Mouse (Mus musculus) liver, adult 2 months (tissue): Measurements from ENCODE around the gene Cttn. TPM values are rescaled to one million over a fixed set of nuclear protein-coding genes. Genes with fewer than 3 reads are reported as not detected.

Source experiments
- DNase-seq: peaks from one replicate; pipeline ENCODE4 v3.0.0-alpha.2; 2011; ENCODE audit warnings: low read depth, low spot score; ENCODE audit errors: extremely low read depth
- H3K27ac ChIP-seq: fragments of 200-500 bp; replicated peaks from 2 replicates; pipeline ENCODE4 v1.5.1; 2012; ENCODE audit warnings: low read depth, mild to moderate bottlenecking, control low read depth, inconsistent platforms, low read length; ENCODE audit not compliant: insufficient read depth
- H3K27me3 ChIP-seq: fragments of 200-500 bp; 2 replicates; pipeline ENCODE4 v1.6.1; 2012; ENCODE audit warnings: mild to moderate bottlenecking, moderate library complexity, low read length, inconsistent platforms; ENCODE audit not compliant: control insufficient read depth, insufficient read depth
- H3K36me3 ChIP-seq: fragments of 200-500 bp; 2 replicates; pipeline ENCODE4 v1.6.1; 2012; ENCODE audit warnings: low read length, inconsistent platforms; ENCODE audit not compliant: control insufficient read depth, insufficient read depth
- H3K4me1 ChIP-seq: fragments of 200-500 bp; 2 replicates; pipeline ENCODE4 v1.6.1; 2011; ENCODE audit warnings: low read length; ENCODE audit not compliant: control insufficient read depth, insufficient read depth
- H3K4me3 ChIP-seq: fragments of 200-500 bp; 2 replicates; pipeline ENCODE4 v1.5.1; 2011; ENCODE audit warnings: low read depth, mild to moderate bottlenecking, control low read depth, low read length, moderate library complexity; ENCODE audit not compliant: insufficient read depth
- H3K79me2 ChIP-seq: fragments of 200-500 bp; 2 replicates; pipeline ENCODE4 v1.6.1; 2012; ENCODE audit warnings: inconsistent platforms, mild to moderate bottlenecking, low read length, moderate library complexity; ENCODE audit not compliant: control insufficient read depth, insufficient read depth
- H3K9ac ChIP-seq: fragments of 200-500 bp; 2 replicates; pipeline ENCODE4 v1.6.1; 2012; ENCODE audit warnings: low read depth, mild to moderate bottlenecking, control low read depth, inconsistent platforms, low read length
- CTCF ChIP-seq: fragments of 200-500 bp; IDR thresholded peaks from 2 replicates; pipeline ENCODE4 v1.5.1; 2011; ENCODE audit warnings: low read depth, low read length, control low read depth
- POLR2A ChIP-seq: fragments of 200-500 bp; IDR thresholded peaks from 2 replicates; pipeline ENCODE4 v1.6.1; 2011; ENCODE audit warnings: low read length, control low read depth; ENCODE audit not compliant: insufficient read depth; ENCODE audit errors: extremely low read depth
- WGBS: fragments of 180-500 bp; shearing (Covaris S2); methylation state at CpG from one replicate; pipeline ENCODE4 v1.1.7; 2018; 5-methylcytosine and 5-hydroxymethylcytosine counted together
- polyA plus RNA-seq: library from polyadenylated mRNA; depleted of rRNA; stranded (reverse); fragments of >200 nt; gene quantifications from 2 replicates; pipeline ENCODE4 v1.2.3, GENCODE M21; 2012
- total RNA-seq: library from RNA; depleted of rRNA; stranded (reverse); fragments of >200 nt; gene quantifications from 2 replicates; pipeline ENCODE4 v1.2.3, GENCODE M21; 2014

Cttn gene
- total and polyA plus RNA-seq, 2 experiments = 26.6 to 36.1 TPM

DNA sequence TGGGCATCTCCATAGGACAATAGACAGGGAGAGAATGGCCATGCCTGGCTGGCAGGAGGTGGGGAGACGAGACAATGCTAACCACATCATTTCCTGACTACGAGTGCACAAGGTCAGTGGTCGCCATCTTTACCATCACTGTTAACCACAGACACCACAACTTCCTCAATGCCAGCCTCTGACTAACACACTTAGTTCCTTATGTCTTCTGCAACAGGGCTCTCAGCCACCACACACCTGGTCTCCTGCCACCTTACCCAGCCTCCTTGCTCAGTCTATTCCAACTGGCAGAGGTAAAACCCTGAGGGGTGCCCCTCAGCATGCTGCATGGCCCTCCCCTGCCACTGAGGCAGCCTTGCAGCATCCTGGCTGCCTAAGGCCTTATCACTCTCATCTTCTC lies 23.7 kb downstream of the Cttn start:
- no peak overlapping the region for H3K27ac ChIP-seq
- H3K36me3 ChIP-seq = peaks cover 5% of the 10 kb centered on the region
- no peaks in the 10 kb centered on the region for H3K27me3 ChIP-seq
- no peak for DNase-seq
- no peak overlapping the region for H3K4me3 ChIP-seq
- peaks cover 2% of the 10 kb centered on the region; the same call in 1 of the 2 replicates for H3K4me1 ChIP-seq
- H3K79me2 ChIP-seq = no peaks in the 10 kb centered on the region
- WGBS = 82% methylated on average over 3 of the region's 3 CpGs
- H3K9ac ChIP-seq = no peak overlapping the region
- TF ChIP-seq POLR2A (no peak), CTCF (no peak)

DNA sequence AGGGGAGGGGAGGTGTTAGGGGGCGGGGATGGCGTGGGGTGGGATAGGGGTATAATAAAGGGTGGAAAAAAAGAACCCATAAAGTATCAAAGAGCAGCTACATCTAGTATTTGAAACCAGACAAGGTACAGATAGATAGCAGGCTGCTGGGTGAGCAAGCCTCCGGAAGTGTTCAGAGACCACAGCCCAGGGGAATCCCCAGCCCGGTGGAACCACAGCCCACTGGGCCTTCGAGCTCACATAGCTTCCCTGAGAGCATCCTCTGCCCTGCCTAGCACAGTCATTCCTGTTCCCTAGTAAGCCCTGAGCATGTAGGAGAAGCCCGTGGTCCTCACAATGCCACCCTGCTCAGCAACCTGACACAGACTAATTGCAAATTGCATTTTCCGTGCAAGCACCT lies 26.0 kb downstream of the Cttn start:
- Histone ChIP-seq H3K27ac (no peak overlapping the region), H3K27me3 (no peaks in the 10 kb centered on the region), H3K4me1 (no peaks in the 10 kb centered on the region), H3K4me3 (no peak overlapping the region), H3K79me2 (no peaks in the 10 kb centered on the region), H3K9ac (no peak overlapping the region), H3K36me3 (peaks cover 8% of the 10 kb centered on the region)
- no peak for TF ChIP-seq CTCF
- TF ChIP-seq POLR2A = no peak
- WGBS = 93% methylated on average over 7 of the region's 7 CpGs
- DNase-seq = no peak

- Histone ChIP-seq H3K4me1 (no peaks in the 10 kb centered on the region), H3K36me3 (peaks cover 21% of the 10 kb centered on the region; the same call in 1 of the 2 replicates), H3K79me2 (no peaks in the 10 kb centered on the region), H3K27me3 (no peaks in the 10 kb centered on the region), H3K4me3 (no peak overlapping the region), H3K27ac (no peak overlapping the region), H3K9ac (no peak overlapping the region)
- no peak for TF ChIP-seq CTCF
- TF ChIP-seq POLR2A = no peak
- DNase-seq = no peak
- over 99% methylated on average over 4 of the region's 4 CpGs for WGBS
Measured at GRCm38 (mm10) chr7:144441976-144442375, 28.8 kb downstream of the Cttn start.

GRCm38 (mm10) chr7:144441466-144441865 lies 29.3 kb downstream of the Cttn start:
- Histone ChIP-seq H3K4me3 (no peak overlapping the region), H3K4me1 (no peaks in the 10 kb centered on the region), H3K36me3 (peaks cover 21% of the 10 kb centered on the region; the same call in 1 of the 2 replicates), H3K9ac (no peak overlapping the region), H3K27ac (no peak overlapping the region), H3K27me3 (no peaks in the 10 kb centered on the region), H3K79me2 (no peaks in the 10 kb centered on the region)
- 92% methylated on average over 11 of the region's 11 CpGs for WGBS
- TF ChIP-seq POLR2A (no peak), CTCF (no peak)
- no peak for DNase-seq

DNA sequence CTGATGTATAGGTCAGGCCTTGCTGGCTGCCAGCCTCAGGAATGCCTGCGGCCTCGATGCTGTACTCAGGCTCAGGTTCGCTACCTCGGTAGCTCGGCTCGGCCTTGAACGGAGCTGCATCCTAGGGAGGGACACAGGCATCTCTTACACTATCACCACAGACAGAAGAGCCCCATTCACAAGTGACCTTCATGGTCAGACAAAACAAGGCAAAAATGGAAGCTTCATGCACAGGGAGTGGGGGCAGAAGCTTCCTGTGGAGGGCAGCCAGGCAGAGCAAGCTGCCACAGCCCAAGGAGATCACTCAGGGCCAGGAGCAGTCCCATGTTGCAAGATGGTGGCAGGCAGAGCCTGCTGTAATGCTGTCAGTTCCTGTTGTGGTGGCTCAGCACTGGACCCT lies 32.0 kb downstream of the Cttn start:
- Histone ChIP-seq H3K4me3 (no peak overlapping the region), H3K9ac (no peak overlapping the region), H3K27me3 (no peaks in the 10 kb centered on the region), H3K27ac (no peak overlapping the region), H3K36me3 (peaks cover 19% of the 10 kb centered on the region; the same call in 1 of the 2 replicates), H3K4me1 (no peaks in the 10 kb centered on the region), H3K79me2 (no peaks in the 10 kb centered on the region)
- 98% methylated on average over 7 of the region's 7 CpGs for WGBS
- TF ChIP-seq CTCF (no peak), POLR2A (no peak)
- no peak for DNase-seq

- no peaks in the 10 kb centered on the region for H3K4me1 ChIP-seq
- H3K27me3 ChIP-seq = no peaks in the 10 kb centered on the region
- 68% methylated on average over 2 of the region's 2 CpGs for WGBS
- no peak for DNase-seq
- H3K36me3 ChIP-seq = peaks cover 4% of the 10 kb centered on the region; the same call in 1 of the 2 replicates
- no peaks in the 10 kb centered on the region for H3K79me2 ChIP-seq
- H3K4me3 ChIP-seq = no peak overlapping the region
- H3K9ac ChIP-seq = no peak overlapping the region
- TF ChIP-seq CTCF = no peak
- TF ChIP-seq POLR2A = no peak
- no peak overlapping the region for H3K27ac ChIP-seq
Measured at GRCm38 (mm10) chr7:144432920-144433319, 37.9 kb downstream of the Cttn start.
